Mouse (Mus musculus): Measurements from ENCODE around the gene Ica1. TPM values are rescaled to one million over a fixed set of nuclear protein-coding genes. Genes with fewer than 3 reads are reported as not detected.

The Ica1 gene
- total and polyA plus RNA-seq, 3 experiments: 0.36 TPM; not detected in 2

DNA sequence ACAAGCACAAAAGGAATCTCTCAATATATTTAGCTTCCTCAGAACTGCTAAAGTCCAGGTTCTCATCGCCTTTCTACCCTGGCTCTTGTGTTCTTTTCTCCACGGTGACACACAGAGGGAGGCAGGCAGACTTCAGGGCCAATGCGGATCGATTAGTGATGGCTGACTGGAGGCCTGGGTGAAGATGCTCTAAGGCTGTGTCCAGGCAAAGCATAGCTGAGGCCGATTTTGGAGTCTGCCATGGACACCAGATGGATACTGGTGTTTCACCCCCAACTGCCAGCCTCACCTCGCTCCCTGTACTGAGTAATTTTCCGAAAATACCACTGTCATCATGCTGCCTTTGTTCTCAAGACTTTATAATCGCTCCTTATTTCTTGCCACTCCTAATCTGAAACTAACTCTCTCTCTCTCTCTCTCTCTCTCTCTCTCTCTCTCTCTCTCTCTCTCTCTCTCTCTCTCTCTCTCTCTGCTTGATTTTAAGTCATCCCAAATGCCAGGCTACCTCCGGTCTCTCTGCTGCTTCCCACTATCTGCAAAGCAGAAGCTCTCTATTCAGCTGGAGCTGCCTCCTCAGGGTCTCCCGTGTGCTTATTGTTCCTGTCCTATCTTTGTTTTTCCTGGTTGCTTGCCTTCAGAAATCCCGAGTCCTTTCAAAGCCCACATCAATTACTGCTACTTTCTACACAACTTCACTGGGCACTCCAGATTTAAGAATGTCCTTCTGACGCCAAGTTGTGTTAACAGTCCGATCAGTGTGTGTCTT is 118.9 kb downstream of the Ica1 start:
- Histone ChIP-seq H3K9ac (ENCODE audit: control insufficient read depth, low read depth, low read length, poor library complexity, severe bottlenecking) (no peak overlapping the region), H3K4me3 (ENCODE audit: control insufficient read depth in 1 of 2, insufficient read depth in 1 of 2, low read depth in 2 of 2, low read length in 2 of 2) (no peak overlapping the region), H3K4me1 (ENCODE audit: control insufficient read depth in 1 of 2, insufficient read depth in 2 of 2, low read length in 2 of 2) (no peaks in the 10 kb centered on the region), H3K79me2 (ENCODE audit: control insufficient read depth, insufficient read depth, low read length, poor library complexity) (no peaks in the 10 kb centered on the region), H3K27me3 (ENCODE audit: control insufficient read depth in 1 of 2, insufficient read depth in 2 of 2, low read length in 2 of 2) (no peaks in the 10 kb centered on the region; a peak in 4 of 4 replicates), H3K9me3 (replicated peaks; ENCODE audit: insufficient read depth, low read length) (no peaks in the 10 kb centered on the region), H3K36me3 (ENCODE audit: control insufficient read depth in 1 of 2, insufficient read depth in 2 of 2, low read length in 2 of 2) (no peaks in the 10 kb centered on the region; a peak in 1 of 4 replicates), H3K27ac (ENCODE audit: control insufficient read depth, low read depth, low read length) (no peak overlapping the region)
- no peak for DNase-seq (ENCODE audit: low read depth, low spot score)
- no peak for TF ChIP-seq GABPA (IDR thresholded peaks at IDR 0.05; ENCODE audit: low read depth, low read length)
- no peak for TF ChIP-seq RAD21 (IDR thresholded peaks at IDR 0.05; ENCODE audit: low read depth, low read length)
- TF ChIP-seq CHD1 (IDR thresholded peaks at IDR 0.05; ENCODE audit: low read depth, low read length): no peak
- TF ChIP-seq ELF1 (IDR thresholded peaks at IDR 0.05; ENCODE audit: low read depth, low read length): no peak
- TF ChIP-seq USF2 (IDR thresholded peaks at IDR 0.05; ENCODE audit: borderline replicate concordance in 1 of 2, insufficient read depth in 1 of 2, low read depth in 1 of 2, low read length in 2 of 2): no peak
- TF ChIP-seq ZC3H11A (IDR thresholded peaks at IDR 0.05; ENCODE audit: low read depth, low read length): no peak
- no peak for TF ChIP-seq E2F4 (IDR thresholded peaks at IDR 0.05; ENCODE audit: borderline replicate concordance, low read depth, low read length)

- H3K4me1 ChIP-seq (ENCODE audit: control insufficient read depth in 1 of 2, insufficient read depth in 2 of 2, low read length in 2 of 2): no peaks in the 10 kb centered on the region
- no peak overlapping the region for H3K9ac ChIP-seq (ENCODE audit: control insufficient read depth, low read depth, low read length, poor library complexity, severe bottlenecking)
- TF ChIP-seq NRF1 (IDR thresholded peaks at IDR 0.05; ENCODE audit: insufficient read depth, low read depth, low read length, poor library complexity, severe bottlenecking) (no peak), CHD1 (IDR thresholded peaks at IDR 0.05; ENCODE audit: low read depth, low read length) (no peak), MAFK (IDR thresholded peaks at IDR 0.05; ENCODE audit: borderline replicate concordance, low read depth, low read length) (no peak), MAX (IDR thresholded peaks at IDR 0.05; ENCODE audit: low read length) (no peak), ZNF384 (IDR thresholded peaks at IDR 0.05; ENCODE audit: low read depth, low read length) (no peak), GABPA (IDR thresholded peaks at IDR 0.05; ENCODE audit: low read depth, low read length) (no peak), POLR2A (IDR thresholded peaks at IDR 0.05; ENCODE audit: control insufficient read depth in 1 of 2, insufficient read depth in 1 of 2, low read depth in 1 of 2, low read length in 2 of 2, poor library complexity in 1 of 2) (no peak), JUND (IDR thresholded peaks at IDR 0.05; ENCODE audit: low read depth, low read length) (no peak), HCFC1 (IDR thresholded peaks at IDR 0.05; ENCODE audit: low read depth, low read length) (no peak), ZKSCAN1 (IDR thresholded peaks at IDR 0.05; ENCODE audit: low read depth, low read length) (no peak), MEF2A (IDR thresholded peaks at IDR 0.05; ENCODE audit: extremely low read depth, insufficient replicate concordance, low read depth, low read length, poor library complexity, severe bottlenecking) (no peak), CTCF (IDR thresholded peaks at IDR 0.05 in 2 of 3, conservative IDR thresholded peaks at IDR 0.05 in 1 of 3; ENCODE audit: control insufficient read depth in 1 of 3, insufficient read depth in 1 of 3, low read depth in 2 of 3, low read length in 3 of 3, poor library complexity in 1 of 3, severe bottlenecking in 1 of 3) (no peak), USF2 (IDR thresholded peaks at IDR 0.05; ENCODE audit: borderline replicate concordance in 1 of 2, insufficient read depth in 1 of 2, low read depth in 1 of 2, low read length in 2 of 2) (no peak), ZC3H11A (IDR thresholded peaks at IDR 0.05; ENCODE audit: low read depth, low read length) (no peak), BHLHE40 (IDR thresholded peaks at IDR 0.05; ENCODE audit: borderline replicate concordance, low read depth, low read length) (no peak), TAL1 (IDR thresholded peaks at IDR 0.05; ENCODE audit: low read length) (no peak)
- H3K79me2 ChIP-seq (ENCODE audit: control insufficient read depth, insufficient read depth, low read length, poor library complexity): no peaks in the 10 kb centered on the region
- H3K27ac ChIP-seq (ENCODE audit: control insufficient read depth, low read depth, low read length): no peak overlapping the region
- H3K4me3 ChIP-seq (ENCODE audit: control insufficient read depth in 1 of 2, insufficient read depth in 1 of 2, low read depth in 2 of 2, low read length in 2 of 2): no peak overlapping the region
- no peaks in the 10 kb centered on the region for H3K9me3 ChIP-seq (replicated peaks; ENCODE audit: insufficient read depth, low read length)
- H3K27me3 ChIP-seq (ENCODE audit: control insufficient read depth in 1 of 2, insufficient read depth in 2 of 2, low read length in 2 of 2): no peaks in the 10 kb centered on the region; a peak in 3 of 4 replicates
- no peak for DNase-seq (ENCODE audit: low read depth, low spot score)
- H3K36me3 ChIP-seq (ENCODE audit: control insufficient read depth in 1 of 2, insufficient read depth in 2 of 2, low read length in 2 of 2): no peaks in the 10 kb centered on the region; a peak in 1 of 4 replicates
These were observed 119.9 kb downstream of the Ica1 start for GRCm38 (mm10) chr6:8658431-8658830.
